Mouse (Mus musculus): ENCODE data around the gene Cds1. TPM values are rescaled to one million over a fixed set of nuclear protein-coding genes. Genes with fewer than 3 reads are reported as not detected.

Cds1 gene
- total and polyA plus RNA-seq, 2 experiments, result 0.37 to 0.67 TPM

DNA sequence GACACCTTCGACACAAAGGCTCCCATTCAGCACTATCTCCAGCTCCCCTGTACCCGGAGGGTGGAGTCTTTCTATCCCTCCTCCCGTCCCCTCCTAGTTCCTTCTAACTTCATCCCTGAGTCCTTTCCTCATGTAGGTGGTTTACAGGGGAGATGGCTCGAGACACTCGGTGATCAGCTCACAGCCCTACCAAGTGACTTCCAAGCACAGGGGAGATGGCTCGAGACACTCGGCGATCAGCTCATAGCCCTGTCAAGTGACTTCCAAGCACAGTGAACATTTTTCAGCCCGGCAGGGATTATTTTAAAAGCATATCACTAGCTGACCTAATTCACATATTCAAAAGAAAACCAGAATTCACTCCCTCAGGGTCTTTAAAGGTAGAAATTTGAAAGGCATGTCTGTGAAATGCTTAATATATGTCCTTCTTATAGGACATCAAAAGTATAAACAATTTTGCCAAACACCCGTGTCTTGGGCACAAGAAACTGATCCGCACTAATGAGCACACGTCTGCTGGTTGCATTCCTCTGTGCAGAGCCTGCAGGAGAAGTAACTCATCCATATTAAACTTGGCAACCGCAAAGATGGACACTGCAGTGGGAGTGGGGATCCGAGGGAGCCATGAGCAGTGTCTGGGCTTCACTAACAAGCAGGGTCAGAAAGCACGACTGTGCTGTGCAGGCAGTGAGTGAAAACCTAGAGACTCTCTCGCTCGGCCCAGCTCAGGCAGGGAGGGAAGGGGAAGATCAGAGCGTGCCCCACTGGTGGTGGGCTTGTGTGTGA, 97.0 kb downstream of the Cds1 start:
- H3K36me3 ChIP-seq (ENCODE audit: control insufficient read depth, insufficient read depth, low read length), result peaks cover 47% of the 10 kb centered on the region
- 95% methylated on average over 18 of the region's 18 CpGs for WGBS
- no peaks in the 10 kb centered on the region for H3K79me2 ChIP-seq (ENCODE audit: control insufficient read depth, insufficient read depth, low read length)
- H3K4me3 ChIP-seq (ENCODE audit: insufficient read depth, low read depth, low read length), result no peak overlapping the region
- H3K9ac ChIP-seq (ENCODE audit: low read depth, low read length), result no peak overlapping the region
- peaks cover 3% of the 10 kb centered on the region; the same call in 1 of the 2 replicates for H3K4me1 ChIP-seq (ENCODE audit: control insufficient read depth, insufficient read depth, low read length)
- TF ChIP-seq POLR2A (IDR thresholded peaks at IDR 0.05; ENCODE audit: extremely low read depth, insufficient read depth, low read length) (no peak), CTCF (IDR thresholded peaks at IDR 0.05; ENCODE audit: low read depth, low read length) (no peak)
- DNase-seq (ENCODE audit: extremely low read depth, low read depth, low spot score), result no peak
- H3K27me3 ChIP-seq (ENCODE audit: control insufficient read depth, insufficient read depth, low read length), result no peaks in the 10 kb centered on the region
- no peak overlapping the region for H3K27ac ChIP-seq (replicated peaks; ENCODE audit: insufficient read depth, low read depth, low read length)

DNA sequence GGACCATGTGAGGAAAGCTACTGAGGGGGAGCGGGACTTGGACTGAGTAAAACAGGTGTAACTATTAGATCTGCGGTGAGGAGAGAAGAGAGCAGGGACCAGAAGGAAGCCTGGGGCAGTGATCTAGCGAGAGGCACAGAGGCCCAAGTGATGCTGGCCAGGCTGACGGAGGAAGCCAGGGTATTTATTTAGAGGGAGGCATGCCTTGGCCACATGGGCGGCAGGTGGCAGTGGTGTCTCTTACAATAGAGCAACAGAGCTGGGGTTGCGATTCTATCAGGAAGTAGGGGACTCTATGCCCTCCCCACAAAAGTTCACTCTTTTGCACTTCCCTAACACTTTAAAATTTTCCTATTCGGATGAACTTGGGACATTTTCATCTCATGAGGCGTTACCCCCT, 97.7 kb downstream of the Cds1 start:
- H3K36me3 ChIP-seq (ENCODE audit: control insufficient read depth, insufficient read depth, low read length), result peaks cover 48% of the 10 kb centered on the region

DNA sequence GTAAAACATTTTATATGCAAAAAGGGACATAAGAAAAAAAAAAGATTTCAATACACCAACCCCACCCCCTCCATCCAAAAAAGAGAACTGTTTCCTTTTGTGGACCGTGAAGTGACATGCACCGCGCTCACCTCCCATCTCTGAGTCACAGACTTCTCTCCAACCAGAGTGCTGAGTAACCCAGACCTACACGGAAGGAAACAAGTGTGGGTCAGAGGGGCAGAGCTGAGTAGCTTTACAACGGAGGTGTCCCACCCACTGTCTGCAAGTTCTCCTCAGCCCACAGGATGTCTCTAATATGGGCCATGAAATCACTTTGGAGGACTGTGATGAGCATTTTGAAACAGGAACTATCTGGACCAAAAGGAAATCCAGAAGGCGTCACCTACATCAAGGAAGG, 99.0 kb downstream of the Cds1 start:
- H3K79me2 ChIP-seq (ENCODE audit: control insufficient read depth, insufficient read depth, low read length), result no peaks in the 10 kb centered on the region
- peaks cover 56% of the 10 kb centered on the region for H3K36me3 ChIP-seq (ENCODE audit: control insufficient read depth, insufficient read depth, low read length)
- TF ChIP-seq CTCF (IDR thresholded peaks at IDR 0.05; ENCODE audit: low read depth, low read length) (no peak), POLR2A (IDR thresholded peaks at IDR 0.05; ENCODE audit: extremely low read depth, insufficient read depth, low read length) (no peak)
- H3K9ac ChIP-seq (ENCODE audit: low read depth, low read length), result no peak overlapping the region
- no peaks in the 10 kb centered on the region for H3K27me3 ChIP-seq (ENCODE audit: control insufficient read depth, insufficient read depth, low read length)
- no peak for DNase-seq (ENCODE audit: extremely low read depth, low read depth, low spot score)
- H3K4me3 ChIP-seq (ENCODE audit: insufficient read depth, low read depth, low read length), result no peak overlapping the region
- peaks cover 3% of the 10 kb centered on the region; the same call in 1 of the 2 replicates for H3K4me1 ChIP-seq (ENCODE audit: control insufficient read depth, insufficient read depth, low read length)
- 86% methylated on average over 6 of the region's 6 CpGs for WGBS
- no peak overlapping the region for H3K27ac ChIP-seq (replicated peaks; ENCODE audit: insufficient read depth, low read depth, low read length)

More for the DNA sequence above, 97.7 kb downstream of the Cds1 start:
- no peak overlapping the region for H3K27ac ChIP-seq (replicated peaks; ENCODE audit: insufficient read depth, low read depth, low read length)
- peaks cover 3% of the 10 kb centered on the region; the same call in 1 of the 2 replicates for H3K4me1 ChIP-seq (ENCODE audit: control insufficient read depth, insufficient read depth, low read length)
- no peak overlapping the region for H3K9ac ChIP-seq (ENCODE audit: low read depth, low read length)
- H3K79me2 ChIP-seq (ENCODE audit: control insufficient read depth, insufficient read depth, low read length), result no peaks in the 10 kb centered on the region
- no peak for DNase-seq (ENCODE audit: extremely low read depth, low read depth, low spot score)
- no peaks in the 10 kb centered on the region for H3K27me3 ChIP-seq (ENCODE audit: control insufficient read depth, insufficient read depth, low read length)
- 96% methylated on average over 8 of the region's 8 CpGs for whole genome bisulfite sequencing
- TF ChIP-seq POLR2A (IDR thresholded peaks at IDR 0.05; ENCODE audit: extremely low read depth, insufficient read depth, low read length) (no peak), CTCF (IDR thresholded peaks at IDR 0.05; ENCODE audit: low read depth, low read length) (no peak)
- no peak overlapping the region for H3K4me3 ChIP-seq (ENCODE audit: insufficient read depth, low read depth, low read length)

DNA sequence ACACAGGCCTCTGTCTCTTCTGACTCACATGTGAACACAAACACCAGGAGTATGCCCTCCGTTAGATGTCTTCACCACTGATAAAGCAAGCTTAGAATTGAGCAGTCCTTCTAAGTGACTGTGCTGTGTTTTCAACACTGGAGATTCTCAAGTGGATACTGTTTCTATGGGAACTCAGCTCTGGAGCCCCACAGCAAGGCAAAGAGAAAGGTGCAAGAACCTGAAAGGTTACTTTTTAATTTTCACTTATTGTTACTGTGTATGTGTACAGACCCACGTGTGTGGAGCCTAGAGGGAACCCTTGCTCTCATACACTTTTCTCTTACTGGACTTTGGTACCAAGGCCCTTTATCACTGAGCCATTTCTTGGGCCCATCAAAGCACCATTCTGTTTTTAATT, 101.8 kb downstream of the Cds1 start:
- no peak overlapping the region for H3K9ac ChIP-seq (ENCODE audit: low read depth, low read length)
- no peak overlapping the region for H3K4me3 ChIP-seq (ENCODE audit: insufficient read depth, low read depth, low read length)
- no peaks in the 10 kb centered on the region for H3K4me1 ChIP-seq (ENCODE audit: control insufficient read depth, insufficient read depth, low read length)
- no peak overlapping the region for H3K27ac ChIP-seq (replicated peaks; ENCODE audit: insufficient read depth, low read depth, low read length)
- peaks cover 60% of the 10 kb centered on the region for H3K36me3 ChIP-seq (ENCODE audit: control insufficient read depth, insufficient read depth, low read length)
- no peaks in the 10 kb centered on the region for H3K27me3 ChIP-seq (ENCODE audit: control insufficient read depth, insufficient read depth, low read length)
- TF ChIP-seq CTCF (IDR thresholded peaks at IDR 0.05; ENCODE audit: low read depth, low read length) (no peak), POLR2A (IDR thresholded peaks at IDR 0.05; ENCODE audit: extremely low read depth, insufficient read depth, low read length) (no peak)
- WGBS, result 83% methylated on average over 2 of the region's 2 CpGs
- no peak for DNase-seq (ENCODE audit: extremely low read depth, low read depth, low spot score)
- no peaks in the 10 kb centered on the region for H3K79me2 ChIP-seq (ENCODE audit: control insufficient read depth, insufficient read depth, low read length)

Other genes with a start within 250 kb of the Cds1 start
- gene Nkx6-1, start 100.1 kb upstream of the Cds1 start, total RNA-seq (2014; rRNA removed), result not detected in 2 replicates
- gene Nkx6-1, start 100.1 kb upstream of the Cds1 start, polyA plus RNA-seq (2012; rRNA removed), result not detected in 2 replicates

All from liver, adult 2 months (tissue).